Mouse (Mus musculus) cerebellum, postnatal 4 days (tissue): ENCODE results near the gene Coq10b.

Experiments used
- DNase-seq, 2 experiments: peaks; one replicate each; pipeline ENCODE4 v3.0.0; 2022; ENCODE audit warnings: low spot score in 2 of 2, mixed read lengths in 1 of 2

Coq10b gene

DNA sequence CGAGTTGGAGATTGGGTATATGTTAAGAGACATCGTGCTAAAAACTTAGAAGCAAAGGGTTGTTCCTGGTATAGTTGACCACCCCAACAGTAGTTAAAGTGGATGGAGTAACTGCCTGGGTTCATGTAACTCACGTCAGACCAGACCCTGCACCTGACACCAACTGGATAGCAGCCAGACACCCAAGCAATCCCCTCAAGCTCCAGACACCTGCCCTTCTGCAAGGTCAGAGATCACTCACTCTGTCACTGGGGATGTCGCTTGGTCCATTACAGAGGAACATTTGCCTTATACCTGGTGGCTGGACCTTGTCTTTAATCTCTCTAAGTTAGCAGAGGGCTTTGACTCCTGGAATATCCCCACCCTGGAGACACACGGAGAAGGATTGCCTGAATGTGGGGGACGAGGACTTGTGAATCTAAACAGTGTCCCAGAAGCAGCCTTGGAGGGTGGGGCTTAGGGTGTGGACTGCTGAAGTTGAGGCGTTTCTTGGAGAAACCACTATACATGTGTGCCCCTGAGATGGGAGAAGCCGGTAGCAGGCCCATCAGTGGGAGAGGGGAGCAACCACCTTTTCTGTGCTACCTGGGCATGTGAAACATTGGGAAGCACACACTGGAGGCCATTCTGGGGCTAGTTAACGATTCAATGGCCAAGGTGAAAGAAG, 54.5 kb downstream of the Coq10b start:
- DNase-seq = no peak

DNA sequence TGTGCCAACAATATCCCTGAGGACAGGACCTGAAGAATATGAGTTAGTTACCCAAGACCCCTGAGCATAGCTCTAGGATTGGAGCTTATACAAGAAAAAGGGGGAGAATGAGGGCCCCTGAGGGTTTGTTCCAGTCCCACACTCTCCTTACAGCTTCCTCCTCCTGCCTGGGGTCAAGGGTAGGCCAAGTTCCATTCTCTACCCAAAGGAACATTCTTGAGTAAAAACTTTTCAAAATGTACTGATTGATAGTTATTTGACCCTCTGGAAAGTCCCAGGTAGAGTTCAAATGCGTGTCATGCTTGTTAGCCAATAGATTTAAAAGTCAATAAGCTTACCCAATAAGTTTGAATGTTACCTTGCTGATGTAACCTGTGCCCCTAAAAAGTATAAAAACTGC, 55.1 kb downstream of the Coq10b start:
- DNase-seq = no peak

DNA sequence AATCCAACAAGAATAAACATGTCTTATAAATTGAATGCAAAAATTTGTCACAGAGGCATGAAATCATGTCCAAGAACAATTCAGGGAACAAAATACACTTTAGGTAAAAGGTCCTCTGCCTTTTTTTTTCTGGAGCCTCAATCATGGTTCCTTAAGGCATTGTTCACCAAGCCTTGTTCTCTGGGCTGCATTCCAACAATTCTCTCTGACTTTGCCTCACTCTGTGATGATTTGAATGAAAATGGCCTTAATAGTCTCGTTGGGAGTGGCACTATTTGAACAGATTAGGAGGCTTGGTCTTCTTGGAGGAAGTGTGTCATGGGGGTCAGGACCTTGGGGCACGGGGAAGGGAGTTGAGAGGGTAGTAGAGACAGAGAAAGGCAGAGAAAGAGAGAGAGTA, 55.9 kb downstream of the Coq10b start:
- no peak for DNase-seq

DNA sequence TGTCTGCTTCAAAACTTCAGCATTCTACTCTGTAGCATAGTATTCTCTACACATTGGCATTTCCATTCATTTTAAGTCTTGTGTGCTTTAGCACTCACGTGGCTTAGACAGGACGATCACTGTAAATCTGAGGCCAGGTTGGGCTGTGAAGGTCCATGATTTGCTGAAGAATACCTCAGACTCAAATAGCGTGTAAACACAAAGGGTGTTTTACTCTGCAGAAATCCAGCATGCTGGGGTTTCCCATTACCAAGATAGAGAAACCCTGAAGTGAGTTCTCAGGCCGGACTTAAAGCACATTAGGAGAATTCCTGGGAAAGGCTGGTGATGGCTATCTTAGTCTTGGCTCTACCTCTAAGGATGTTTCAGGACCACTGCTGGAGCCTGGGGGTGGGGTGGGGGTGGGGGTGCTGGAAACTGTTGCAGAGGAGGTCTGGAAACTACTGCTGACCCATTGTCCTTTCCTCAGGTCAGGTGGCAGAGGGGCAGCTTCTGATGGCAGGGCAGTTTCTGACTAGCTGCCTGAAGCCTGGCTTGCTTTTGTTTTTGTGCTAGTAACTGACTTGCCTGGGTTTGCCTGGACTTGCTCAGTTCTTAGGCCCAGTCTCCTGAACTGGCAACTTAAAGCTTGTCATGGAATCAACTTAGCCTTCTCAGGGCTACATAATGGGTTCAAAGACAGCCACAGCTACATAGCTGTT, 56.6 kb downstream of the Coq10b start:
- no peak for DNase-seq
